Mouse (Mus musculus): ENCODE results near the gene Nf2. TPM values are rescaled to one million over a fixed set of nuclear protein-coding genes. Genes with fewer than 3 reads are reported as not detected.
A peak's percentile ranks its signal among the peaks of the same experiment; 100 is the strongest.

Gene Nf2
- polyA plus RNA-seq, 3 experiments from 2014 or later, result 18.7 to 22.5 (median 19.3) TPM

DNA sequence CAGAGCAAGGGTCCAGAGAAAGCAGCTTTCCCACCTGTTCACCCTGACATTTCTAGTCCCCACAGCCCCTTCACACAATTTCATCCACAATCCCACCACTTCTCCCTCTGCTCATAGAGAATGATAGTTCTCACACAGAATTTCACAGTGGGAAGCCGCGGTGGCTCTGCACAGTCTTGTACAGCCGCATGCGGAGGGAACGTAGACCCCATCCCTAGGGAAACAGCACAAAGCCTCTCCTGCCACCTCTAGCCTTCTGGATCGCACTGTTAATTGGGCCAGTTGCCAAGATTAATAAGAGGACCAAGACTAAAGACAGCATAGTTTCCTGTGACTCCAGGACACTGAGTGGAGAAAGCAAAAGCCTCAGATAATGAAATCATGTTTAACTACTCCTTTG lies 57.8 kb downstream of the Nf2 start:
- ATAC-seq, result no peak

DNA sequence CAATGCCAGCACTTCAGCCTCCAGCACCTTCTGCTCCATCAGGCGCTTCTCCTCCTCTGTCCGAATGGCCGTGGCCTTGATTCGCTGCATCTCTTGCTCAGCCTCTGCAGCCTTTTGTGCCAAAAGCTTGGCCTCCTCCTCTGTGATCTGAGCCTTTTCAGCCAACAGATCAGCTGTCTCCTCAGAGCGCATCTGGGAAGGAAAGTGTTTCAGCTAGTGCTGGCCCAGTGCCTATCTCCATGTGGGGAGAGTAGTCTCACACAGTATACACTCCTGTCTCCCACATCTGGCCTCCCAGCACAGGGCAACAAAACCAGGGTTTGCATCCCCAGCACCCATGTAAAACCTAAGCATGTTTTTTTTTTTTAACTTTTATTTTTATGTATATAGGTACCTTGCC lies 59.6 kb downstream of the Nf2 start:
- ATAC-seq, result no peak

DNA sequence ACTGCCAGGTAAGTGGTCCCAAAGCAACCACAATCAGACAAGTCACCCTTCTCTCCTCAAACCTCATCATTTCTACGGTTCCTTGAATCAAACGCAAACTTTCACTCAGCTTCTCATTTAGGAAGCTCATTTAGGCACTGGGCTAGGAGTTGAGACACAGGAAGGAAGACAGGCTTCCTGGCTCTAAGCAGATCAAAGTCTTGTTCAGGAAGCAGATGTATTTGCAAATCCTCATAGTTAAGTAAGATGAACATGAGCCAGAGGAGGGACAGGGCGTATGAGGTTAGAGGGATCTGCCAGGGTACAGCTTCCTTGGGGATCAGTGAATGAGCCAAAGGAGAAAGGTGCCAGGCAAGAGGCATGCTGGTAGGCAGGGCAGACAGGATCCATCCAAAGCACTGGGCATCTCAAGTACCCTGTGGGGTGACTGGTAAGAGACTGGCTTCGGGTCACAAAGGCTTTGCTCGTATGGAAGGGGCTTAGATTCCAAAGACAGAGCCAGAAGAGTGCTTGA lies 64.7 kb downstream of the Nf2 start:
- ATAC-seq, result peak; percentile 38

DNA sequence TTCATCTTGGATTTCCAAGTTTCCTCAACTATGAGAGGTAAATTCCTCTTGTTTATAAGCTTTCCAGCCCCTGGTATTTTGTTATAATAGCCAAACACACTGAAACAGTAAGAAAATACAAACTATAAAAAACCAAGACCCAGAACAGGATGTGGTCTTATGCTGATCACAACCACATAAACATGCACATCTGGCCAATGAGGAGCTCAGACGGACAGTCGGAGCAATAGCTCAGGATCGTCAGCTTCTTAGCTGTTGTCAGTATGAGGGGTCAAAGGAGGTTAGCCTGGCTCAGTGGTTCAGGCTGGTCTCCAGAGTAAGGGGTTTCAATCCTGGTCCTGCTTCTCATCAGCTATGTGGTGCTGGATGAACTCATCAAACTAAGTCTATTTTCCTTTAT lies 66.2 kb downstream of the Nf2 start:
- ATAC-seq, result no peak

DNA sequence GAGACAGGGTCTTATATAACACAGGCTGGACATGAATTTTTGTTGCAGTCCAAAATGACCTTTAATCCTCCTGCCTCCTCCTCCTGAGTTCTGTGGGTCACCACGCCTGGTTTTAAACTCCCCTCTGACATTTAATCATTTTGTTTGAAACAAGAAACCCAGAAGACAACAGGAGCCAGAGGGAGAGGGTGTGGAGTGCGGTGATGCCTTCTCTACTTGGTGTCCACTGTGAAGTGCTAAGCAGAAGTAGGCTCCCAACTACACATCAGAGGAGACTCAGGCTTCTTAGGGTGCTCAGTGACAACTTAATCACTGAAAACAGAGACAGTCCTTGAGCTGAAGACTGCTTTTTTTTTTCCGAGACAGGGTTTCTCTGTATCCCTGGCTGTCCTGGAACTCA lies 68.4 kb downstream of the Nf2 start:
- no peak for ATAC-seq

DNA sequence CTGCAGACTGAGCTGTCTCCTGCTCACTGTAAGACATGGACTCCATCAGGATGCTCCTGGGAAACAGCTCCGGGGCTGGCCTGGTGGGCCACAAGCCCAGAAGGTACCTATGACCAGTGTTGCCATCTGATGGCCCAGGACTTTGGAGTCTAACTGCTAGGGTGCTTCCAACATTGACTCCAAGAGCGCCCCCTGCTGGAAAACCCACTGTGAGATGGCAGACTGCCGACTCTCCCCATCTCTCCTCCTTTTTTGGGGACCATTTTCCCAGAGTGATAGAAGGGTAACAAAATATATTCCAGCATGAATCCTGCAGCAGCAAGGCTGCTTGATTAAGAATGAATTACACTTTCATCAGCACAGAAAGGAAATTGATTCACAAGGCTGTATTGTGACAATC lies 76.4 kb downstream of the Nf2 start:
- no peak for ATAC-seq

DNA sequence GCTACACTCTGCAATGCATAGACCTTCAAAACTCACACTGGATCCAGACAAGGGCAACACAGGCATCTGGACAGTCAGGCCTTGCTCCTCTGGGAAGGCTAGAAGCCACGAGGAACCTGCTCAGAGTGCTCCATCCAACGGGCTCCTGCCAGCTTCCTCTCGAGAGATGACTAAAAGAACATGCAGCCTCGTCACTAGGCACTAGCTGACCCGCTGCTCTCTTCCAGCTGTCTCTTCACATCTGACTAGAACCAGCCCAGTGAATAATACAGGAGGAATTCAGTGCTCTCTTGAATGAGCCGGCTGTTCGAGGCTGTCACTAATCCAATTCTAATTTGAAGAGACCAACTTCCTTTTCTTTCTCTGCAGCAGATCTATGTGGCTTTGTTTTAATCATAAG lies 77.6 kb downstream of the Nf2 start:
- ATAC-seq, result no peak

DNA sequence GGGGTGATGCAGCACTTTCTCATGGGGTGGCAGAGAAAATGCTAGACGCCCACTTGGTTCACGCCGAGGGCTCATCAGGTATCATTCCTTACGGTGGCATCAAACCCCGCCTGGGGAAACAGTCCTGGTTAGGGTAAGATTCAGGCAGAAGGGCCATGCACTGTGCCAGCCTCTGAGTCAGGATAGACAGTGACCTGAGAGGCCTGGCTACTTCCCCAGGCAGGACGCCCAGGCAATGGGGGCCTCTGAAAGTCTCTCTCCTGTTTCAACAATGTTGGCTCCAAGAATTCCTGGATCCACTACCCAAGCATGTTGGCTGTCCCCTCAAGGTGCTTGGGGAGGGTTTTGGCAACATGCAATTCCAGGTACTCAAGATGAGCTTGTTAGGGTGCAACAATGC lies 79.5 kb downstream of the Nf2 start:
- no peak for ATAC-seq

DNA sequence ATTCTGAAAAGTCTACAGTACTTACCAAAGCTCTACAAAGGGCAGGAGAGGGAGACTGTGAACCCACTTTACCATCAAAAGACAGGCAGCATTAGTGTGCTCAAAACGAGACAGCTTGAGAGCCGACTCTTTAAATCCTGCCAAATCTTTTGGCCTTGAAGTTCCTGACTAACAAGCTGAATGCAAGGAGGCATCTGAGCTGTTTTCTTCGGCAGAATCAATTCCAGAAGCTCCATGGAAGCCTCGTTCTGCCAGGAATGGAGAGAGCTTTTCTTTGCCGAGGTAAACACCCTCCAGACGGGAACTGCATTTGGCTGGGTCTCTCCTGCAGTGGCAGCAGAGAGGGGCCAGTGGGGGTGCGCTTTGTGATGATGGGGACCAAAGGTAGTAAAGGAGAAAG lies 80.0 kb downstream of the Nf2 start:
- ATAC-seq, result no peak

DNA sequence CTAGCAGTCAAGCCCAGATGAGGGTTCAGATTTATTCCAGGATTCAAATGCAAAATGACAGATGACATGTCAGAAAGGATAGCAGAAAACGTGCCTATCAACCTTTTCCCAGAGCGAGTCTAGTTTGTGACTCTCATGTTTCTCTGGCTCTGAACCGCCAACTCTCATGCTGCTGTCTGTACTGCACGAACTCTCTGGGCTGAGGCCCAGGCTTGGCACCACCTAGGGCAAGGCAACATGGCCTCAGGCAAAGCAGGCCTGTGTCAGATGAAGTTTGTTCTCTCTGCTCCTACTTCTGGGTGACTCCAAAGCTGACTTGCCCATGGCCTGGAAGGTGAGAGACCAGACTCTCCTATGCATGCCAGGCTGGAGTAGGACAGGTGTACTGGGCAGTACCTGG lies 80.9 kb downstream of the Nf2 start:
- ATAC-seq, result no peak

DNA sequence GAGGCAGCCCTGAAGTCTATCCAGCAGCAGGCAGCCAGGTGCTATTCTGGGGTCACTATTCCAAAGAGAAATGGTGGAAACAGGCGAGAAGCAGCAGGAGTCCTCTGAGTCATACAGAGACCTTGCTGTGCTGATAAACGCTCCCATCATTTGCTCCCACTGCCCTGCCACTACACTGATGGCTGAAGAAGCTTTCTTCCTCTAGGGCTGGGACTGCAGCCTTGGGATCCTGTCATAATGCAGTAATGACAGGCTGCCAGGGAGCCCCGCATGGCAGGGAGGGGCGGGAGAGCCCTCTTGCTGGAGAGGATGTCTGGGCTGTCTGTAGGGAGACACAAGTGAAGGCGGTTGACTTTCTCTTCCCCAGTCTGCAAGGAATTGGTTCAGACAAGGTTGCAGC lies 84.9 kb downstream of the Nf2 start:
- ATAC-seq, result no peak

DNA sequence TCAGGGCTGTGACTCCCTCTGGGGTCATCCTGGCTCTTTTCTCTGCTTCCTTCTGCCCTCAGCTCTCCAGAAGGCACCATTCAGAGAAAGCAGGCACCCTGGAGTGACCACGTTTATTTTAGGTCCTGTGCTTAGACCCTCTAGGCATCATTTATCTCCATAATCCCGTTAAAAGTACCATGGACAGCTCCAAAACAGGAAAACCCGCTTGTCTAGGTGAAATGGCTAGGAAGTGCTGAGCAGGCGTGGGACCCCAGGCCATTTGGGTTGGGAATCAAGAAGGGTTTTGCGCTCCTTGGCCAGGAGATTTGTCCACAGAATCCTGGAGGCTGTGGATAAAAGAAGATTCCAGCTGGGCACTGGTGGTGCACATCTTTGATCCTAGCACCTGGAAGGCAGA lies 85.7 kb downstream of the Nf2 start:
- no peak for ATAC-seq

DNA sequence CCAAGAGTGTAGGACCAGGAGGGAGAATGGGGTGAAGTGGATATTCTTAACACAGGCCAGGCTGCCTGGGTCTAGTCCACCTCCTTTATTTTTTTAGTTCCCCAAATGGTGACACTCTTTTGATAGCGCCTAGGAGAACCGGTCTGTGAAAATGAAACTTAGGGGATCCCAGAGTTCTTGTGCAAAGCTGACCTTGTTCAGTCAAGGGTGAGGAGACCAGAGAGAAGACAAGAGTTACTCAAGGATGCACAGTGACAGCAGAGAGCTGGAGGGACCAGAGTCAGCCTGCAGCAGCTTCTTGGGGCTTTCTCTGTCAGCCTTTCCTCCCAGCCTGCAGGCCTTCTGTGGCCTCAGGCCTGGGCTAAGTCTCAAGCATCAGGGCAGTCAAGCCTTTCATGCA lies 86.8 kb downstream of the Nf2 start:
- ATAC-seq, result no peak

DNA sequence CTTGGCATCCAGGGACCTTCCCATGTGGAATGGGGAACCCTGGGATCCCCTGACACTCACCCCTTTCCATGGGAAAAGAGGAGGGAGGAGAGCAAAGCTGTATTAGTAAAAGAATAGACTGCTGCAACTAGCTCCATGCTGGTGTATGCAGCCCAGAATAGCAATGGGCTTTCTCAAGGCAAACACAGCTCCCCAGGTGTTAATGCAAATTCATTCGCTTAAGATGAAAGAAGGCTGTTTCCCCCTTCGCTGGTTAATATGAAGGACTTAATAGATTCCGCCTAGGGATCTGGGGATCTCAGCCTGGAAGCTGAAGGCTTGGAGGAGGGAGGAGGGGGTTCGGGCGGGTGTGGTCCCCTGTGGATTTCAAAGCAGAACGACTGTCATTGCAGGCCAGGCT lies 87.3 kb downstream of the Nf2 start:
- no peak for ATAC-seq

DNA sequence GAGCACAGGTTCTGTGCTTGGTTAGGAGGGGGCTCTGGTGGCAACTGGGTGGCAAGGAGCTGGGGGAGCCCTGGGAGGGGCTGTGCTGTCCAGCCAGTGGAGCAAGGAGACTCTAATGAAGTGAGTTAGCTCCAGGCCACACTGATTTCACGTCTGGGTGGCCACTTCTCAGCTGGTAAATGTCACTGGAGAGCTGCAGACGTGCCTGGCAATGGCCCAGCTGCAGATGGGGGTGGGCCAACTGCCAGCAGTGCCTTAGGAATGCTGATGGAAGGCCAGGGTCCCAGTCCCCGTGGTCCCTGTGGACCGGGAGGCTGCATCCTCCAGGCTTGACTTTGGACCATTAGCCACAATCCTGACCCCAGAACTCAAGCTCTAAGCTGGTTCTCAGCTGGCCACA lies 88.9 kb downstream of the Nf2 start:
- no peak for ATAC-seq

DNA sequence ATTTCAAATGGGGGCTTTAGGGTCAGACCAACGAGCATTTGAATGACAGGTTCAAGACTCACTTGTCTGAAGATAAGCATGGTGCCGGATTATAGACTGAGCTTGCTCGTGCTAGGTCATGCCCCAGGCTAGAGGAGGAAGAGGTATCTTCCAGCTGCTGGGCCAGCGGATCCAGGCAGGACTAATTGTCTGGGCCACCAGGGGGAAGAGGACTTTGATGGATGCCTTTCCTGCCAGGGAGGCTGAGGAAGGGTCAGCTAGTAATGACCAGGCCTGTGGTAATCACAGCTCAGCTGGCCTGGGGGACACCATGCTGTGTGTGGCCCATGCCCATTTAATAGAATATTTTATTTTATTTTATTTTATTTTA lies 91.6 kb downstream of the Nf2 start:
- no peak for ATAC-seq

DNA sequence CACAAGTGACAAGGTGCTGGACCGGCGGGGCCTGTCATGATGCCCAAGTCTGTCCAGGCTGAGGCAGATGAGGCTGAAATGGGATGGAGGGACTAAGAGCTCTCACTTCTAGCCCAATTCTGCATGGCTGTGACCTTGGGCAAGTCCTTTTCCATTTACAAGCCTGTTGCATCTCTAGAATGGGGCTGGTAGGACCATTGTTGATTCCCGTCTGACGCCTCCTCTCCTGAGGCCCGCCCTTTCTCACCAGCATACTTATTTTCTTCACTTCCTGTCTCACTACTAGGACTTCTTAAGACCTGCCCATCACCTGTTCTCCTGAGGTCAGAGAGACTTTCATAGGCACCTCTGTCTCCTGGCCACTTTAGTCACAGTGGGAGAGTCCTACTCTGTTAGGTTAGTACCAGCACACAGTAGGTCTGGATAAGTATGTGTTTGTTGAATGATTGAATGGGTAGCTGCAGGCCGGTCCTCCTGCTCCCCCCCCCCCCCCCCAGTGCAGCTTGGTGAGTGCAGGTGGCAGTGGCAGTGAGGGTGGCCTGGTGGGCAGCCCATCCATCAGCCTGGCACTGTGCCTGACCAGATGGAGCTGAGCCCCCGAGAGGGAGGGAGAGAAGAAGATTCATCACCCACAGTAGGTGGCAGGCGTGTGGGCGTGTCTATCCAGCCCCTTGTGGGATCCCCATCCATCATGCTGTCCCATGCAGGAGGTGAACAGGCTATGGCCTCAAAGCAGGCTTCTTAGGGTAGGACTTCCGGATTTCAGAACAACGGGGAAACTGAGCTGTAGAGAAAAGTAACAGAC lies 92.2 kb downstream of the Nf2 start:
- no peak for ATAC-seq

DNA sequence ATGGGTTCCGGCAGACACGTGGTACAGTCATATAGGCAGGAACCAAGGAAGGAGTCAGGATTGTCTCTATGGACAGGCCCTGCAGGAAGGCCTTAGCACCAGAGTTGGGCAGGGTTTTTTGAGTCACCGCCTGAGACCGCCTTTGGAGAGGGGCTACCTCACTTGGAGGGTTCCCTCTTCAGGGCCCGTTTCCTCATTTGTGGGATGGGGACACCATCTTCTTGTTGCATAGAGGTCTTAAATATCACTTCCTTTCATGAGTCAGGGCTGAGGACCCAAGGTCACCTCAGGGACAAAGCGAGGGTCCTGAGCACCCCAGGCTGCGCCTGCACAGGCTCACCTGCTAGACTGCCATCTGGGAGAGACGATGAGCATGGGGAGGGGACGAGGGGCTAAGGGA lies 92.9 kb downstream of the Nf2 start:
- ATAC-seq, result no peak

DNA sequence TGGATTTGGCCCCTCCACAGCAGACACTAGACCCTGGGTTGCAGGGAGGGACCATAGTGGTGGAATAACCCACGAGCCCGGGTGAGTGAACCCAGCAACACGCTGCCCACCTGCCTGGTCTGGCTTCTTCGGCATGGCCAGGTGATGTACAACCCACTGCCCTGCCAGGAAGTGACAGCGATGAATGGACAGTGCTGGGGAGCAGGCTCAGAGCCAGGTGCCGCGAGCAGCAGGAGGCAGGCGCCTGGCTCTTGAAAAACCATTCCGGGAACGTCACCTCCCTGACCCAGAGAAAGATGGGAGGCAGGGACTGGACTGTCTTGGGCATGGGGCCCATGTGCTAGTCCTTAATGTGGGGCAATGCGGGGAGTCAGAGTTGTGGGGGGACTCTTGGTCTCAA lies 94.5 kb downstream of the Nf2 start:
- no peak for ATAC-seq

DNA sequence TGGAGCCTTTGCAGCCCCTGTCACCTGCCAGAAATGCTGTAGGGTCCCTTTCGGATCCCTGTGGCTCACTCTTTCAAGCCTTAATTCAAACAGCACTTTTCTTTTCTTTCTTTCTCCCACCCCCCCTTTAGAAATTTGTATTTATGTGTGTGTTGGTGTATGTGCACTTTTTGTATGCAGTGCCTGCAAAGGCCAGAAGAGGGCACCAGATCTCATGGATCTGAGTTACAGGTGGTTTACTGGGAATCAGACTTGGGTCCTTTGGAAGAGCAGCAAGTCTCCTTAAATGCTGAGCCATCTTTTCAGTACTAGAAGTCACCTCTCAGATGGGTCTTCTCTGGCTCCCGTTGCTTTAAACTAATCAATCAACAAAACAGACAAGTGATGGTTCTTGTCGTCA lies 95.3 kb downstream of the Nf2 start:
- ATAC-seq, result no peak

DNA sequence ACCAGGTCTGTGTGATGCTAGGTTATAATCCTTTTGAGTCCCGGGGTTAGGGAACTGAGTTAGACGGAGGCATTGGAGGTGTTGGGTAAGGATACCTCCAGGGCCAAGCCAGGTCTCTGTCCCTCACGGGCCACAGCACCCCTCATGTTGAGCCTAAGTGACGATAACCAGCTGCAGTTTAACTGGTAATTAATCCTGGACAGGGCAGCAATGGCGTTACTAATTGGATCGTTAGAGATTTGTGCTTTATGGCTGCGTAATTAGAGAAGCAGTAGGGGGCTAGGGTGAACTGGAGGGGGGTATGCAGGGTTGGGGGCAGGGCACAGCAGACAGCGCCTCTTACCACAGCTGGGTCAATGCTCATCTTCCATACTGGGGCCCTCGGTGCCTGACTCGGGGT lies 96.5 kb downstream of the Nf2 start:
- no peak for ATAC-seq

DNA sequence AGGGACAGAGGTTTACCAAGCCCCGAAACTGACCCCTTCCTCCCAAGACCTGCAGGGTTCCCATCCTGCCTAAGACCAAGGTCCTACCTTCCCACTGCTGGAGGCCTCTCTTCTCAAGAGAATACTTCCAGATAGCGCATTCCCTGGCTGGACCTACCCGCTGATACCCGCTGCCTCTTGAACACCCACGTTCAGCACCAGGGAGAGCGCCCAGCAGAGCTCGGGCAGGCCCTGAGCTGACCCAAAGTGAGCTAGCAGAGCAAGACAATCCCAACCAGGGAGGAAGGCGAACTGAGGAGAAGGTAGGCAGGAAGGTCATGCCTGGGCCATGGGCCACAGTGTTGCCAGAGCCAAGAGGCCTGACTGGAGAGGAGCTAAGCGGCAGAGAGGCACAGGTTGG lies 99.1 kb downstream of the Nf2 start:
- ATAC-seq, result no peak

DNA sequence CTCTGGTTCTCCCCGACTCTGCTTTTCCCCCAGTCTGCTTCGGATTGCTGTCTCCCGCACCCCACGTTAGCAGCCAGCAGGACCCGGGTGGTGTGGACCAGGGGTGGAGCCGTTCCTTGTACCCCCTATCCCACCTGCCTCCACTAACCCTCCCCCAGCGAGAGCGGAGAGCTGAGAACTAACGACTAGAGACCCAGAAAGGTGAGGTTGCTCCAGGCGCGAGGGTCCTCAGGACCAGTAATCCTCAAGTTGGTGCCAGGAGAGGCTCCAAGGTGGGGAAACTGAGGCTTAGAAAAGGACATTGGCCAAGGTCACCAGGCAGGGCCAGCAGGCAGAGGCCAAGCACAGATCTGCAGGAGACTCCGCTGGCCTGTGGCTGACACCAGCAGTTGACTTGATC lies 102.1 kb downstream of the Nf2 start:
- ATAC-seq, result no peak

DNA sequence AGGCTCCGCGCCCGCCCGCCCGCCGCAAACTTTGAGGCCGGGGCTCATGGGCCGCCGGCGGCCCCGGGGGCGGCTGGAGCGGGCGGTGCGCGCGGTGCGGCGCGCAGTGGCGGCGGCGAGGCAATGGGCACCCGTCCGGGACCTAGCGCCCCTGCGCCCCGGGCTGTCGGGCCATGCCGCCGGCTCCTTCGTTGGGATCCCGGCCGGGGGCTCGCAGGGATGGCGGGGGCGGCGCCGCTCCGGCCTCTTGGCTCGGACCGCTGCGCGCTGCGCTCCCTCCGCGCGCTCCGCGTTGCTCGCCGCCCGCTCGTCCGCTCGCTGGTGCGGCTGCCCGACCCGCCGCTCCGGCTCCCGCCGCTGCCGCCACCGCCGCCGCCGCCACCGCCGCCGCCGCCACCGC lies 102.6 kb downstream of the Nf2 start, which contains the start of gene Cabp7:
Gene Cabp7 (minus strand): TSS at position 46 of the 400 bp plus-strand sequence.
- no peak for ATAC-seq

DNA sequence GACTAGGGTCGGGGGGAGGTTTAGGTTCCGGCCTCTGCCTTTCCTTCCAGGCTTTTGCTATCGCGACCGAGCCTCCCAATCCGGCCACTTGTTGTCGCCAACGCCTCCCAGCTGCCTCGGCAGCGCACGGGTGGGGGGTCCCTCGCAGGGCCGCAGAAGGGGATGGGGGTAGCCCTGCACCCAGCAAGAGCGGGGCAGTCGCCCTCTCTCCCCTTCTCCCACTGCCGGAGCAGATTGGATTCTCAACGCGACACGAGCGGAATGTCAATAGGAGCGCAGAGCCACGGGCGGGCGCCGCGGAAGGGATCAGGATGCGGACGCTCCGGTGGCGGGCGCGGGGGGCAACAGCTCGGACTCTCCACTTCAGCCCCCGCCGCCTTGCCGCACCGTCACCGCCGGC lies 103.4 kb downstream of the Nf2 start:
- no peak for ATAC-seq
